Mouse (Mus musculus) liver, adult (tissue): ENCODE results near the gene S100a11.

Experiments used
- GATA4 ChIP-seq: IDR thresholded peaks from 2 replicates; pipeline ENCODE4 v1.6.1; 2014; ENCODE audit warnings: mild to moderate bottlenecking, low read length; ENCODE audit not compliant: insufficient replicate concordance

The S100a11 gene

DNA sequence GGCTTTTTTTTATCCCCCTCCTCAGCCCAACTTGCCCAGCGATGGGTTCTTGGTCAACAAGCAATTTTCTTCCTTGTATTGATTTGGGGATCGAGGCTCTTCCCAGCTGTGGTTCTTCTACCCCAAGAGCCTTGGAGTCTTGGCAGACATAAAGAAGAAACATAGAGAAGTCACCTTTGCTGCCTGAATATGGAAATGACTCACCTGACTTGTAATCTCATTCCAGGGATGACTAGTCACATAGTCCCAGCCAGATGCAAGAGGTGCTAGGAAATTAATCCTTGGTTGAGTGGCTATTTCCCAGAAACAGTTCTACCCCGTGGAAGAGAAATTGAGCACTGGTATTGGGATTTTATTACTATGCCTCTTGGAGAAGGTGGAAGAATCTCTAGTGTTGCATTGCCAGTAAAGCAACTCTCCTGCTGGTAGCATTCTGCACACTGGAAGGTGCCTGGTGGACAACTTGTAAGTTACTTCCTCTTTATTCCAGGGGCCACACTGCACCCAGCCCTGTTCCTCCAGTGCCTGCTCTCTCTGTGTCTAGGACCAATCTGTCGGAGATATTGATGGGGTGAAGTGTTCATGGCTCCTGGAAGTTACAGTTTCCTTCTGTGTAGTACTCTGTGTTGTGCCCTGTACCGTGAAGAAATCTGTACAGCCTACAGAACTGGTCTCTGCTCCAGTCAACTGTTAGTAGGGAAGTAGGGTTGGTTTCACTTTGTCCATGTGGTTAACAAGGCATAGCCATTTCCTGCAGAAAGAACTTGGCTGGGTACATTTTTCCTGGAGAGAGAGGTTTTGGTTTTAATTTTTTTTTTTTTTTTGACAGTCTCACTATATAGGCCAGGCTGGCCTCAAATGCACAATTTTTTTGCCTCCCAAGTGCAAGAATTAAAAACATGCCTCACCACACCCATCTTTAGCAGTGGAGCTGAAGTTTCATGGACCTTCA is 31.9 kb downstream of the S100a11 start:
- TF ChIP-seq GATA4: no peak

- no peak for TF ChIP-seq GATA4
Measured at GRCm38 (mm10) chr3:93553311-93553710, 33.0 kb downstream of the S100a11 start.

DNA sequence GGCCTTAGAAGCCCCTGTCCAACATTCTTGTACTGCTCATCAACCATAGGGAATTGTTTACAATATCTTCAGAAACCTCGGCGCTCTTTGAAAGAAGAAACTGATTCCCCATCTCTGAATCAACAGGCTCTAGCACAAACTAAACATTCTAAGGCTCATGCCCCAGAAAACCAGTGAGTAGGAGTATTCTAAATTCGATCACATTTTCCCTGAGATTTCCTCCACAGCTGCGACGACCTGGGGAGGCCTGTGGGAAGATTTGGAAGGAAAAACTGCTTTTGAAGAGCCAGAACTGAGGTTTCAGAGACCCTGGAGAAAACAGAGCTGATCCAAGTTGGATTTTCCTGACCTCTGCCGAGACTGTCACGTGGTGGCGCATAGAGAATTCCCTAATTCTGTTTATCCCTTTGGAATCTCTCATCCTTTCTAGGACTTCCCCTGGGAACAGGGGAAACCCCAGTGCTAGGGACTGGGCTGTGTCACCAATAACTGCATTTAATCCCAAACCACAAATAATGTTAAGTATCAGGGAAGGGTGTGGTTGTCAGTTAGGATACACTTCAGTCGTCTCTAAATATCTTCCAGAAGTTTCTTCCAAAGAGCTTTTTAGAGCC is 33.6 kb downstream of the S100a11 start:
- no peak for TF ChIP-seq GATA4

GRCm38 (mm10) chr3:93554379-93554980 is 34.2 kb downstream of the S100a11 start:
- TF ChIP-seq GATA4: no peak

- peak; percentile 10; the same call in 1 of the 2 replicates for TF ChIP-seq GATA4
Measured at GRCm38 (mm10) chr3:93554981-93555877, 34.9 kb downstream of the S100a11 start, which contains the start of gene S100a10. S100a10 (plus strand) TSS chr3:93555080.

GRCm38 (mm10) chr3:93555878-93556254 is 35.6 kb downstream of the S100a11 start:
- TF ChIP-seq GATA4: no peak

- TF ChIP-seq GATA4: no peak
Measured at GRCm38 (mm10) chr3:93556599-93556998, 36.3 kb downstream of the S100a11 start.

DNA sequence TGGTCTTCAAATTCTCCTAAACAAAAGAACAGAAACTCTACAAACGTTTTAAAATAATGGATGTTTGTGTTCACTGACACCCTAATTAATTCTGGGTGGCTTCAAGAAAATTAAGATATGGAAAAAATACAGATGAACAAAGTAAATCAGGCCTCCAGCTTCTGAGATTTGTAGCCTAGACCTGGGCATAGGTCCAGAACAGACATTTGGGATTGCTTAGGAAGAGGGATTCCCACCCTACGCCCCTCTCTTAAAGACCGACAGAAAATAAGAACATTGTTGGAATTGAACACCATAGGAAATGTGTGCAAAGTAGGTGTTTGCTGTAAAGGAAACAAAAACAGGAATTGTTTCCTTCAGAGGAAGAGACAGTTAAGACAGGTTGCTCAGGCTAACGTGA is 37.2 kb downstream of the S100a11 start:
- TF ChIP-seq GATA4: no peak

DNA sequence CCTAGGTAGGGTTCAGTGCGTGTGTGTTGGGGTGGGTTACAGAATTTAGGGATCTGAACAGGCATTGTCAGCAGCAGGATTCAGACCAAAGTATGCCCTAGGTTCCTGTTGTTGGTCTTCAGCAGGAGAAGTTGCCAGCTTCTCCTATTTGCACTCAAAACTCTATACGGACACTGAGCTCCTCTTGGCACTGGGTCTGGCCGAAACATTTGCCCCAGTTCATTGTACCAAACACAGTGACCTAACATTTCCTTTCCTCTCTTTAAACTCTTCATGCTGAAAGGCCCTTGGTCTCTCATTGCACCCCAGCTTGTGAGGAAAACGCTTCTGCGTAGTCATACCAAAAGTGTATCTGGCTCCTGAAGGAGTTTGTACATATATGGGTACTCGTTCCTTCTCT is 39.7 kb downstream of the S100a11 start:
- no peak for TF ChIP-seq GATA4

GRCm38 (mm10) chr3:93562372-93562771 is 42.1 kb downstream of the S100a11 start:
- no peak for TF ChIP-seq GATA4

DNA sequence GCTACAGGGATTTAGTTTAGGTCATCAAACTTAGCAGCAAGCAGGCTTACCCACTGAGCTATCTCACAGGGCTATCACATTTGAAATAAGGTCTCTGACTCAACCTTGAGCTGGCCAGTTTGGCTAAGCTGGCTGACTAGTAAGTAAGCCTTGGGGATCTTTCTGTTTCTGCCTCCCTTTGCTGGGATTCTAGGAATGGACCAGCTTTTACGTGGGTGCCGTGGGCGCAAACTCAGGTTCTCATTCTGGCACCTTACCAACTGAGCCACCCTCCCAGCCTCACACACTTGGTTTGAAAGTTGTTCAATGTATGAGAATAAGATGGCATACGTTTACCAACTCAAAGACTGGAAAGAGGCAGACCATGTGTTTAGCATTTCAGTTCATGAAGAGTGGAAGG is 42.9 kb downstream of the S100a11 start:
- TF ChIP-seq GATA4: no peak

DNA sequence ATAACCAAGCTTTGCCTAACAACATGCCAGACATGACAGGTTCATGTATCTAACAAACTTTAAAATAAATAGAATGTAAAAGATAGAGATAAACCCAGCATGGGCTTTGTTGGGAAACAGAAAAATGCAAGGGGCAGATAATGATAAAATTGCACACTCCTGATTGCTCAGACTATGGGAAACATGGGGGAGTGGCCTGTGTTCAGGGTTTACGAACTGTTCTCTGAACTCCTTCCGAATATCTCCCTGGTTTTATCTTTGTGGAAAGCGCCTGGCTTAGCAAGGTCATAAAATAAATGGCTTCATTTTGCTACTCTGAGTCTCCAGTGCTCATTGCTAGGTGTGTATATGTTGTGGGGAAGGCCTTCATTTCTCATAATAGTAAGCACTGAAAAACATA is 46.6 kb downstream of the S100a11 start:
- TF ChIP-seq GATA4: no peak

GRCm38 (mm10) chr3:93567721-93568120 is 47.4 kb downstream of the S100a11 start:
- no peak for TF ChIP-seq GATA4

GRCm38 (mm10) chr3:93568428-93569040 is 48.2 kb downstream of the S100a11 start:
- no peak for TF ChIP-seq GATA4
